Mouse (Mus musculus) cerebellum, adult 2 months (tissue): ENCODE data around the gene Ranbp9.

ENCODE experiments used
- CTCF ChIP-seq: fragments of 200-500 bp; IDR thresholded peaks from 2 replicates; pipeline ENCODE4 v1.5.1; 2011; ENCODE audit warnings: low read depth, mild to moderate bottlenecking, control low read depth, low read length, moderate library complexity, borderline replicate concordance; ENCODE audit not compliant: insufficient read depth
- POLR2A ChIP-seq: fragments of 200-500 bp; IDR thresholded peaks from 2 replicates; pipeline ENCODE4 v1.6.1; 2011; ENCODE audit warnings: low read length, control low read depth, borderline replicate concordance; ENCODE audit not compliant: insufficient read depth

- TF ChIP-seq POLR2A (no peak), CTCF (no peak)
Measured at GRCm38 (mm10) chr13:43433395-43433794, 47.7 kb downstream of the Ranbp9 start.
